Mouse (Mus musculus) cerebellum, adult (tissue): ENCODE measurements around the gene 6030408B16Rik.
A peak's percentile ranks its signal among the peaks of the same experiment; 100 is the strongest.

ENCODE experiments used
- ATAC-seq: cut with Nextera tagmentation; 2 replicates; pipeline ENCODE4 v1.9.2; 2017; ENCODE audit warnings: mild to moderate bottlenecking, moderate library complexity, mixed read lengths; ENCODE audit not compliant: insufficient number of reproducible peaks, low FRiP score, low TSS enrichment

Gene 6030408B16Rik

DNA sequence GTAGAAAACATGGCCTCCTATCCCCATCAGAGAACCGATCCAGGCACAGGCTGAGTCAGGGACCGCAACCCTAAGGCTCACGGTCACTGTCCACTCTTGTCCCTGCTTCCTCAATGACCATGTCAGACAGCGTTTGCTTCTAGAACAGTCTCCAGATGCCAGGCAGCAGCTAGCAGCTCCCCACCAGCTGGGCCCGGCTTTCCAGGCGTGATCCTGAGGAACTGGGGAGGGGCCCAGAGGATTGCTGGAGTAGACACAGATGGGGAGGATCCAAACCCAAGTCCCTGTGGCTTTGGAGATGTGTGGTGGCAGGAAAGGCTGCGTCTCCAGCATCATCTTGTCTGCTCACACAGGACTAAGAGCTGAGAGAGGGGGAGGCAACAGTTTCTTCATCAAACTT, 2.1 kb downstream of the 6030408B16Rik start:
- ATAC-seq = no peak

DNA sequence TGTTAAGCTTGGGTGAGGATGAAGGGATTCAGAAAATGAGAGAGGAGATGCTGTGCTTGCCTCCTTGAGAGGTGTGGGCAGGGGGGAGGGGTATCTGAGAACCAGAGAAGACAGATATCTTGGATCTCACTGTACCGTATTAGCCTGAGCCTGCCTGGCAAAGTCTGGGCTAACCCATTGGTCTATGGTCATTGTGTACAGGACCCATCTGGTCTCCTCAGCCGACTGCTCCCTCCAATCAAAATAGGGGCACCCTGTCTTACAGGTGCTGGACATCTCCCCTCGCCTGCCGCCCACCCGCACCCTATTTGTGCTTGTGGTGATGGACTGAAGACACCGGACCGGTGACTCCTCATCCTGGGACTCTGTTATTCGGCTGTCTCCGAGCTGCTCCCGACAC, 2.6 kb downstream of the 6030408B16Rik start:
- no peak for ATAC-seq

DNA sequence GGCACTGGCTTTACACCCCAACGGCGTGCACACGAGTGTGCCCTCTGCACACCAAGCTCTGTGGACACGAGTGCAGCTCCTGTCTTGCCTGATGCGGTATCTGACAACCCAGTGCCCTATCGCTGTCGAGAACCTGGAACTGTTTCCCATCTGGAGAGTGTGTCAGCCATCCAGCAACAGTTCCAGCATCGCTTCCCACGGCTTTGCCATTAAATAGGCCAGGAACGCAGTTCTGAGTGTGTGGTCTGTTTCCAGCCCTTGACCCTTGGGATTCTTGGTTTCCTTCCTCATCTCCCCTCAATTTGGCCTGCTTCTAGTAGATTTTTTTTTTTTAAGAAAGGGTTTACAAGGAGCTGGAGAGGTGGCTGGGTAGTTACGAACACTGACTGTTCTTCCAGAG, 3.1 kb downstream of the 6030408B16Rik start:
- ATAC-seq = no peak

DNA sequence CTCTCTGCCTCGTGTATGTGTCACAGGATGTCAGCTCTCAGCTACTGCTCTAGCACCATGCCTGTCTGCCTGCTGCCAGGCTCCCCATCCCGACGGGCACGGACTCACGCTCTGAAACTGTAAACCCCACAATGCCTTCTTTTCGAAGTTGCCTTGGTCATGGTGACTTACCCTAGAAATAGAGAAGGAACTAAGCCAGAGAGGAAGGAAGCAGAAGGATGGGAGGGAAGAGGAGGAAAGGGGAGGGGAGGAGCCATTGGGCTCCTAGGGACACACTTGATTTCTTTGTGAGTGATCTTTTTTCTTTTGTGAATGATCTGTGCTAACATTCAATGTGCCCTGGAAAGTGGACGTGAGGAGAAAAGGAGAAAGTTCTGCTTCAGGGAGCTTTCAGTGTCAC, 5.0 kb downstream of the 6030408B16Rik start:
- ATAC-seq = no peak

DNA sequence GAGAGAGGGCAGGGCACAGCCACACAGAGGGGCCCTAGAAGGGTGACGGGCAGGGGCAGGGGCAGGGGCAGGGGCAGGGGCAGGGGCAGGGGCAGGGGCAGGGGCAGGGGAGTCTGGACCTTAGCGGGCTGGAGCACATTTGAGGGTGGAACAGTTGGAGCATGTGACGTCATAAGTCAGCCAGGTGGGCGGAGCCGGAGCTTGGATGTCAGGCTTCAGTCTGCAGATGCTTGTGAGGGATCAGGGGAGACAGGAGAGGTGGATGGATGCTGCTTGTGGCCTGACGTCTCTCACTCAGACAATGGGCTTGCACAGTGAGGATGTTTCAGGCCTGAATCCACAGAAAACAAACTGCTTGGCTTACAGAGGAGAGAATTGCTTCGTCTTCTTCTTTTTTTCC, 5.5 kb downstream of the 6030408B16Rik start:
- ATAC-seq = no peak

DNA sequence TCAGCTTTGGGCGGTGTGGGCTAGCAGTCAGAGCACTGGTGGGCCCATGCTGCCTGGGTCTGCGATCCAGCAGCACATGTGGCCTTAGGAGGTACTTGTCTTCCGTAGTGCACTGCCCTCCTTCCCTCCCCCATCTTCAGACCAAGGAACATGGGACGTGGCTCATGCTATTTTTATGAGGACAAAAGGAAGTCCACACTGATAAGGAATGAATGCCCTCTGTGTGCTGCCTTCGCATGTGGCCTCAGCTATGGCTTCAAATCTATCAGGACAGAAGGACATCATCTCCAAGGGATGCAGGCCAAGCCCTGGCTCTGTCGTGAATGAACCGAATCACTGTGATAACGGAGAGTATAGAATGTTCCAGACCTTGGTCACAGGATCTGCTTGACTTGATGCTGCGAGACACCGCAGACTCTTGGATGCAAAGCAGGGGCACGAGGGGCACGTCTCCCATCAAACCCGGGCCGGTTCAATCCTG, 6.5 kb downstream of the 6030408B16Rik start:
- ATAC-seq = no peak

DNA sequence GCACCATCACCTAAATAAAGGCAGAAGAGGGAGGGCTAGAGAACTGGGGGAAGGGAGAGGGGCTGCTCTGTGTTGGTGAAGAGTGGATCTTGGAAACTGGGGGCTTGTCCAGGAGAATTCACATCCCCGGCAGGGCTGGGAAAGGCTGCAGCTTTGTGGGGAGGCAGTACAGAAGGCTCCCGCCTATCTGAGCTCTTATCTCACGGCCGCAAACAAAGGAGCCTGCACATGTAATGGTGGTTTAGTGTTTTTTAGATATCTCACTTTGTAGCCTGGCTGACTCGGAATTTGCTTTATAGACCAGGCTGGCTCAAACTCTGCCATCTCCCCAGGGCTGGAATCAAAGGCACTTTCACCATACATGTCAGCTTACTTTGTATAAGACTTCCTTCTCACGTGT, 7.1 kb downstream of the 6030408B16Rik start:
- no peak for ATAC-seq

DNA sequence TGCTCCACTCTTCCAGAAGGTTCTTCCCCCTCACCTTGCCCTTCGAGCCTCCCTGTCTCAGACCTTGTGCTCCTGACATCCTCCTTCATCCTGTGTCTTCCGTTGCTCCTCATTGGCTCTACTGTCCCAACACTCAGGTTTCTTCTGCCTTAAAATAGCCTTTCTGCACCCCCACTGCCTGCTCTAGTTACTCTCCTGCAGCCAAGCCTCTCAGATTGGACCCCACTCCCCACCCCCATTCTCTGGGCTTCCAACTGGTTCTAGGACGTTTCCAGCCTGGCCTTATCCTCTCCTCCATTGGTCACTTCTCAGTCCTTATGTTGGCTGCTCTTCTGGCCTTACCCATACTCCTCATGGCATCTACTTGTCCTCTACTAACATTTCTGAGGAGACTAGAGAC, 9.2 kb downstream of the 6030408B16Rik start:
- no peak for ATAC-seq

DNA sequence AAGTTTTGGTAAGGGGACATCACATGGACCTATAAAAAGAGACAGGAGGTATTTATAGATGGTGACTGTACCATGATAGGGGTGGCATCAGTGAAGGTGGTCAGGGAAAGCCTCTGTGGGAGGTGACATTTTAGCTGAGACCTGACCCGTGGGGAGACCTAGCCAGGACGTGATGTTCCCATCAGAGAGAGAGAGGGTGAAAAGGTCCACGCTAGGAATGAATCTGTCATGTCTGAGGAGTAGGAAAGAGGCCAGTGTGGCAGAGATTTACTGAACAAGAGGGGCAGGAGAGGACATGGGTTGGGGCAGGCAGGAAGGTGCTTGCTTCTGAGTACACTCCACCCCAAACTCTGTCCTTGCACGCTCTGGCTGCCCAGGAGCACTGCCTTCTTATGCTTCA, 10.8 kb downstream of the 6030408B16Rik start:
- no peak for ATAC-seq

DNA sequence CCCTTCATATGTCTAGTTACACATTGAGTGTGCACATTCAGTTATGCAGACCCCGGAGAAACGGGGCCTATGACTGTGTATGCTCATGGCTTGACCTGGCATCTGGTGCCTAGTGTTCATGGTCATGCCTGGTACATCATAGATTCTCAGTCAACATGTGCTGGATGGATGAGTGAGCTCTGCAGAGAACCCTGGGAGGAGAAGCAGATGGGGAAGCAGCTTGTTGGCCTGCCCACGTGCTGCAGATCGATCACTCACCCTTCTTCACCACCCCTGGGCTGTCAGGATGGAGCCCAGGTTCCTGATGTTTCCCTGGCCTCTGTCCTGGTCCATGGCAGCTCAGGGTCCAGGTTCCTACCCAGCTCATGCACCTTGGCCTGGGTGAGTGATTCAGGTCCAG, 13.4 kb downstream of the 6030408B16Rik start:
- ATAC-seq = no peak

DNA sequence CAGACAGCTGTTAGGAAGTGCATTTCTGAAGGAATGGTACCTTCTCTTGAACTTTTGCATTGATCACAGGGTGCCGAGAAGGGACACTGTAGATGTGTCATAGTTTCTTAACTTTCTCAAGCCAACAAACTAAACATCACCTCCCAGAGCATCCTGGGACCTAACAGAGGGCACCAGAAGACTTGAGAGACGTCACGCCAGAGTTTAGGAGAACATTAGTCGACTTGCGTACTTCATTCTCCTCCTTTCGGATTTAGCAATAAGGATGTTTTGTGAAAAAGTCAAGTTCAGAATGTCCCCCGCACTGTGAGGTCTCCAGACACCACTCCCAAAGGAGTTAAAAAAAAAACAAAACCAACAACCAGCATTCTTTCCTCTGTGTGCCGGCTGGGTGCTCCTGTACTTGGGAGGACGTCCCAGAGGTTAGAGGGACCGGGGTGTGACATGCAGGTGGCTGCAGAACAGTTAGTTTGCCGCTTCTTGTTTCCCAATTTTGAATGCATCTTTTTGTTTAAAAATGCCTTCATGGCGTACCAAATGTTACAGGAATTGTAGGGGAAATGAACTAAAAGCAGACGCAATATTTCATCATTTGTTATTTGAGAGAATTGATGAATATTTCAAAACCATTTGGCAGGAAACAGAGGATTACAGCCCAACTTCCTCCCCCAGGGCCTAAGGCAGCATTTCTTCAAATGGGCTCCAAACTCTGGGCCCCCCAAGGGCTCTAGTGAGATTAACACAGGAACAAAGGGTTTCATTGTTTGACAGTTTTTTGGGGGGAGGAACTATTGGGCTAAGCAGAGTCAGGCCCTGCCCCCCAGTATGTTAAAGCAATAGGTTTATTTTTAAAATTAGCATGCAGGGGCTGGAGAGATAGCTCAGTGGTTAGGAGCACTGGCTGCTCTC, 15.7 kb downstream of the 6030408B16Rik start:
- ATAC-seq = no peak

DNA sequence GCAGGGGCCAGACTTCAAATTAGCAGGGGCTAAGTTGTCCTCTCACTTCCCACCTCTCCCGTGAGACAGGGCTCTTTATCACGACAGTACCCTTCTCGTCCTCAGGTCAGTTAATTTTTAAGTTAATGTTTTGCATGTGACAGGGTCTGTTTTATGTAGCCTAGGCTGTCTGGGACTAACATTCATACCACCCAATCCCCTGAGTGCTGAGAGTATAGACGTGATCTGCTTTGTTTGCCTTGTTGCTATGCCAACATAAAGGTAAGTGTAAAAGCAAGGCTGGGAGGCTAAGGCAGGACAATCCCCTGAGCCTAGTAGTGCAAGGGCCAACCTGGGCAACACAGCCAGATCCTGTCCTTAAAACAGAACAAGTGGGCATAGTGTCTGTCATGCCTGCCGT, 16.5 kb downstream of the 6030408B16Rik start:
- no peak for ATAC-seq

DNA sequence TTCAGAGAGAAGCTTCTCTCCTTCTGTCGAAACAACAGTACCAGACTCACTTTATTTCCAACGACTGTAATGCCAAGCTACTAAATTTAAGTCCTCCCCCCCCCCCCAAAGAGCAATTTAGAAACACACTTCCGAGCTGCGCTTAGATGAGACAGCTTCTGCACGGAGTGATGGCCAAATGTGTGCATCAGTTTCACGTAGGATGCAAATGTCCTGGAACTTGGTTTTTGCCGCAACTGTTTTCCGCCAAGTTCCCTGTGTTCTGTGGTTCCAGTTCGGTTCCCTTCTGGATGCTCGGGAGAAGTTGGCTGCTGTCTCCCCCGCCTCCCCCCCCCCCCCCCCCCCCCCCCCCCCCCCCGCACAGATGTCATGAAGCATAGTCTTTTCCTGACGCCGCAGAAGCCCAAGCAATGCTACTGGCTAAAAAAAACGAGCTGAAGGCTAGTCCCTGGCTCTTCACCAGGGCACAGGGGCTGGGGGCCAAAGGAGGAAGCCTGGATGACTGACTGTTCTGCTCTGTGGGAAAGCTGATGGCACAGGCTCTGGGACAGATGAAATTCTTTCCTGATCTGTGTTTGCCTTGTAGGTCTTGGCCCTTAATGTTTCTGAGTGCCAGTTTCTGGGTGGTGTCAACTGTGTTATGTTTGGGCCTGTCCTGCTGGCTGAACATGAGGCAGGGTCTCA, 18.2 kb downstream of the 6030408B16Rik start:
- no peak for ATAC-seq

DNA sequence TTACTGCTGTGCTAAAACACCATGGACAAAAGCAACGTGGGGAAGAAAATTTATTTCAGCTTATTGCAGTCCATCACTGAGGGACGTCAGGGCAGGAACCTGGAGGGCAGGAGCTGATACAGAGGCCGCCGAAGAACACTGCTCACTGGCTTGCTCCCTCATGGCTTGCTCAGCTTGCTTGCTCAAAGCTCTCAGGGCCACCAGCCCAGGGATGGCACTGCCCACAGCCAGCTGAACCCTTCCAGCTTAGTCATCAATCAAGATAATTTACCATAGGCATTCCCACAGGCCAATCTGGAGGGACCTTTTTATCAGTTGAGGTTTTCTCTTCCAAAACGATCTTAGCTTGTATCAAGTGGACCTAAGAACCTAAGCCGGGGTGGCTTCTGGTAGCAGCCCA, 19.0 kb downstream of the 6030408B16Rik start:
- no peak for ATAC-seq

DNA sequence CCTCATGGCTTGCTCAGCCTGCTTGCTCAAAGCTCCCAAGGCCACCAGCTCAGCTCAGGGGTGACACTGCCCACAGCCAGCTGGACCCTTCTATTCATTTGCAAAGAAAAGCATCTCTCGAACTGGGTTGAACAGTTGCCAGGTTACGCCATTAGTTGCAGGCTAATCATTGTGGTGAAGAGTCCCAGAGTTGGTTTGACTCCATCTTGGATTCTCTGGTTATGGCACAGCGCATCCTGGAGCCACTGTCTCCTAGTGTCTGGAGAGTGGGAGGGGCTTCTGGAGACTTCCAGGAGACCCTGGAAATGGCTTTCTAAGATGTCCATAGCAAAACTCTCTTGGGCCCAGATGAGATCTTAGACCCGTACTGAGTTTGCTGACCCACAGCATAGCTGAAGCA, 22.4 kb downstream of the 6030408B16Rik start:
- 0 out of 2 replicates have a peak, but pooled peaks have one; percentile 10 for ATAC-seq

DNA sequence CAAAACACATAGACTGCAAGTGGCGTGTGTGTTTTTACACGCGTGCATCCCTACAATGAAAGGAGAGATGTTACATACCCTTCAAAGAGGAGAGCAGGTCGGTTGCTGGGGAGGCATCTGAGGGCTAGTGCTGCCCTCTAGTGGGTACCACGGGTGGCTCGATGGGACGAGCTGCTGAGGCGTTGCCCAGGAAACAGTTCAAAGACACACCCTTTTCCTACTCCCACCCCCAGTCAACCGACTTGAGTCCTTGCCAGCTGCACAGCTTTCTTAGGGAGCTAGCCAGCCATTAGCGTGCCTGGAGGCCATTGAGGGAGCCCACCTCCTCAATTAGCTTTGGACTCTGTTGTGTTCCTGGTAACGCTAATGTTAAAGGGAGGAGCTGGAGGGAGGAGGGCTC, 22.8 kb downstream of the 6030408B16Rik start:
- peak; percentile 64; the same call in 1 of the 2 replicates for ATAC-seq

DNA sequence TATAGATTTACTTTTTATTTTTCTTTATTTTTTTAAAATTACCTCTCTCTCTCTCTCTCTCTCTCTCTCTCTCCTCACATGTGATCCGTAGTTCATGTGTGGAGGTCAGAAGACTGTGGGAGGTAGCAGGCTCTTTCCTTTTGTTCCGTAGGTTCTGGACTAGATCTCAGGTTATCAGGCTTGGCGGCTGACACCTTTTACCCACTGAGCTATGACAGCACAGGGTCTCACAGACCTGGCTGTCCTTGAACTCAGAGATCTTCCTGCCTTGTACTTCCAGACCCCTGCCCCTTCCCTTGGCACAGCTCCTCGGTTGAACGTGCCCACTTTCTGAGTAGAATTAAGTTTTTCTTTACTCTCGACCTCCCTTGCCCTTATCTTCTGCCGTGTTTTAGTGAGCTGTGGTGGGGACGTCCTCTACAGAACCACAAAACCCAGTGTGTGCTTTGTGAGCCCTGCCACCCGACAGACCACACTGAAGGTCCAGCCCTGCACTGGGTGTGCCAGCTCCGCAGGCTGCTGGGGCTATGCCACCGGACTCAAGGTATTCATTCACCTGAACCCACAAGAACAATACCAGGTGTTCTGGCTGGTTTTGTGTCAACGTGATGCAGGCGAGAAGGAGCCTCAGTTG, 23.4 kb downstream of the 6030408B16Rik start:
- ATAC-seq = no peak

DNA sequence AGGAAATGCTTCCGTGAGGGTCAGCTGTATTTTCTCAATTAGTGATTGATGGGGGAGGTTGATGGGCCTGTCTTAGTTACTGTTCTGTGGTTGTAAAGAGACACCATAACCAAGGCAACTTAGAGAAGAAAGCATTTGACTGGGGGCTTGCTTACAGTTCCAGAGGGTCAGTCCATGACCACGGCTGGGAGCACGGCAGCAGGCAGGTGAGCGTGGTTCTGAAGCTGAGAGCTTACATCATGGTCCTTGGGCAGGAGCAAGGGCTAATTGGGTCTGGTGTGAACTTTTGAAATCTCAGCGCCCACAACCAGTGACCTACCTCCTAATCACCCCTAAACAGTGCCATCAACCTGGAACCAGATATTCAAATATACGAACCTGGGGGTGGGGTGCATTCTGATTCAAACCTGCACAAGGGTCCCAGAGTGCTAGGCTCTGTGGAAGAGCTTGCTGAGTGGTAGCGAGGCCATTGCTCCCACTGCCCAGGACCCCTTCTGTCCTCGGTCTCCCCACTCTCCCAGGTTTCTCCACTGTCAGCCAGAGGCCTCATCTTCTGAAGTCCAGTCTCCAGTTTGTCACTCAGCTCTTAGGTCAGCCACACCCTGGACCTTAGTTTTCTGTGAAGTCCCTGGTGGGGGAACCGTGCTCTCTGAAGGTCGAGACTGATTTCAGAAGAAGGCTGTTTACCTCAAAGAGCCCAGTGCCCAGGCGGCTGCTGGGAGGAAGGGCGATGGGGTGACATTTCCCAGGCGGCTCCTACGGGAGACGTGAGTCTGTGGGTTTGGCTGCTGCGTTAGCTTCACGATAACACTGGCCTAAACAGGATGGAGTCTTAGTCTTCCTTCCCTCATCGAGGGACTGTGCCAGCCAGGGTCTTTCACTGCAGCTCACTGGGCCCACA, 24.2 kb downstream of the 6030408B16Rik start:
- no peak for ATAC-seq

DNA sequence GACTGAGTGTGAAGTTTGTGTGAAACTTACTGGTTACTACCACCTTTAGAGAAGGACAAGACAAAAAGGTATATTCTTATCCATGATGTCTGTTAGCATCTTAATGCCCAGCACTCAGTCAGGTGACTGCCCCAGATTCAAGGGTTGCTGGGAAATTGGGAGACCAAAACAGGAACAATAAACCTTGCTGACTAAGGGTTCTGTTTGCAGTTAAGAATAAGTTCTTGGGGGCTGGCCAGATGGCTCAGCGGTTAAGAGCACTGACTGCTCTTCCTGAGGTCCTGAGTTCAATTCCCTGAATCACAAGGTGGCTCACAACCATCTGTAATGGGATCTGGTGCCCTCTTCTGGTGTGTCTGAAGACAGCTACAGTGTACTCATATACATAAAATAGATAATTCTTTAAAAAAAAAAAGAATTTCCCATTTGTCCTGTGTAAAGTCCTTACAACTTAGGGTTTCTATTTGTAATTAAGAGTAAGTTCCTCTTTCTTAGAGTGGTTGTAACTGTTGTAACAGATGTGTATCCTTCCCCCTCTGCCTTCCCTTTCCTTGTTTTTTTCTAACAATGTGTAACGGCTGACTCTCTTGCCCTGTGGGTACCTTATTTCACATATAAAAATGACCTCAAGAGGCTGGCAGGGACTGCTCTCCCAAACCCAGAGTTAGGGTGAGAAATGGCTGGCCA, 24.9 kb downstream of the 6030408B16Rik start:
- ATAC-seq = no peak
